Mouse (Mus musculus) midbrain, embryonic 16.5 days (tissue): ENCODE results near the gene Rasl11b. TPM values are rescaled to one million over a fixed set of nuclear protein-coding genes. Genes with fewer than 3 reads are reported as not detected.
A peak's percentile ranks its signal among the peaks of the same experiment; 100 is the strongest.

Experiments
- ATAC-seq: fragments of 200-750 bp; cut with Nextera tagmentation; 2 replicates; pipeline ENCODE4 v1.8.0; 2017; ENCODE audit warnings: moderate TSS enrichment
- H3K27ac ChIP-seq: fragments of 300-500 bp; sonication (generic); 2 replicates; pipeline ENCODE4 v1.5.1; 2014; ENCODE audit warnings: mild to moderate bottlenecking, low read length, mixed read lengths
- H3K27me3 ChIP-seq: fragments of 300-500 bp; sonication (generic); 2 replicates; pipeline ENCODE4 v1.6.1; 2014; ENCODE audit warnings: low read depth, low read length, mixed read lengths; ENCODE audit not compliant: control insufficient read depth, insufficient read depth
- H3K36me3 ChIP-seq: fragments of 300-500 bp; sonication (generic); 2 replicates; pipeline ENCODE4 v1.6.1; 2014; ENCODE audit warnings: mild to moderate bottlenecking, low read length, moderate library complexity, mixed read lengths; ENCODE audit not compliant: control insufficient read depth, insufficient read depth
- H3K4me1 ChIP-seq: fragments of 300-500 bp; sonication (generic); 2 replicates; pipeline ENCODE4 v1.6.1; 2014; ENCODE audit warnings: mild to moderate bottlenecking, low read length, mixed read lengths; ENCODE audit not compliant: control insufficient read depth, insufficient read depth
- H3K4me2 ChIP-seq: fragments of 300-500 bp; sonication (generic); 2 replicates; pipeline ENCODE4 v1.6.1; 2014; ENCODE audit warnings: mild to moderate bottlenecking, low read length, mixed read lengths
- H3K4me3 ChIP-seq: fragments of 300-500 bp; sonication (generic); 2 replicates; pipeline ENCODE4 v1.5.1; 2014; ENCODE audit warnings: low read depth, mild to moderate bottlenecking, low read length, moderate library complexity, mixed read lengths
- H3K9ac ChIP-seq: fragments of 300-500 bp; sonication (generic); 2 replicates; pipeline ENCODE4 v1.6.1; 2014; ENCODE audit warnings: low read depth, low read length, mixed read lengths
- H3K9me3 ChIP-seq: fragments of 300-500 bp; sonication (generic); replicated peaks from 2 replicates; pipeline ENCODE4 v1.6.1; 2014; ENCODE audit warnings: mild to moderate bottlenecking, low read length, mixed read lengths; ENCODE audit not compliant: control insufficient read depth, poor library complexity, severe bottlenecking
- WGBS: fragments of 180-500 bp; shearing (Covaris S2); extraction: QIAGEN DNeasy Blood & Tissue Kit; methylation state at CpG from one replicate; pipeline ENCODE4 v1.1.7; 2014; 5-methylcytosine and 5-hydroxymethylcytosine counted together
- polyA plus RNA-seq: library from polyadenylated mRNA; unstranded; fragments of >200 nt; fragmentation: Nextera tagmentation; extraction: Ambion mirVana; gene quantifications from 2 replicates; pipeline ENCODE4 v1.2.1, GENCODE M21; 2015

The Rasl11b gene
- polyA plus RNA-seq, 1 experiment from 2014 or later, result 12.4 TPM

- Histone ChIP-seq H3K4me3 (no peak overlapping the region), H3K9me3 (no peaks in the 10 kb centered on the region), H3K4me2 (no peak overlapping the region), H3K27ac (no peak overlapping the region), H3K4me1 (no peaks in the 10 kb centered on the region), H3K9ac (no peak overlapping the region), H3K27me3 (no peaks in the 10 kb centered on the region), H3K36me3 (no peaks in the 10 kb centered on the region)
- WGBS, result 82% methylated on average over 4 of the region's 4 CpGs
- ATAC-seq, result no peak
Measured at GRCm38 (mm10) chr5:74209640-74210039, 14.6 kb downstream of the Rasl11b start.

GRCm38 (mm10) chr5:74211346-74211745 is 16.3 kb downstream of the Rasl11b start:
- H3K9ac ChIP-seq, result no peak overlapping the region
- no peak overlapping the region for H3K4me3 ChIP-seq
- ATAC-seq, result no peak
- H3K4me2 ChIP-seq, result no peak overlapping the region
- peaks cover 5% of the 10 kb centered on the region for H3K4me1 ChIP-seq
- H3K27me3 ChIP-seq, result no peaks in the 10 kb centered on the region
- no peaks in the 10 kb centered on the region for H3K36me3 ChIP-seq
- no peak overlapping the region for H3K27ac ChIP-seq
- WGBS, result 78% methylated on average over 11 of the region's 11 CpGs
- no peaks in the 10 kb centered on the region for H3K9me3 ChIP-seq

GRCm38 (mm10) chr5:74214501-74215110 is 19.5 kb downstream of the Rasl11b start:
- Histone ChIP-seq H3K27ac (no peak overlapping the region), H3K36me3 (no peaks in the 10 kb centered on the region), H3K27me3 (no peaks in the 10 kb centered on the region), H3K4me2 (no peak overlapping the region), H3K4me3 (no peak overlapping the region), H3K4me1 (peaks cover 5% of the 10 kb centered on the region), H3K9me3 (no peaks in the 10 kb centered on the region), H3K9ac (no peak overlapping the region)
- ATAC-seq, result no peak
- WGBS, result 5% methylated on average over 7 of the region's 7 CpGs

- Histone ChIP-seq H3K4me2 (no peak overlapping the region), H3K9me3 (no peaks in the 10 kb centered on the region), H3K36me3 (no peaks in the 10 kb centered on the region), H3K27ac (no peak overlapping the region), H3K9ac (0 out of 2 replicates have a peak overlapping the region, but pooled peaks have one; percentile 21), H3K27me3 (no peaks in the 10 kb centered on the region), H3K4me1 (peaks cover 5% of the 10 kb centered on the region), H3K4me3 (no peak overlapping the region)
- ATAC-seq, result peak; percentile 39; the same call in 1 of the 2 replicates
- 8% methylated on average over 4 of the region's 4 CpGs for WGBS
Measured at GRCm38 (mm10) chr5:74215125-74215524, 20.0 kb downstream of the Rasl11b start.

- no peak for ATAC-seq
- no peaks in the 10 kb centered on the region for H3K27me3 ChIP-seq
- H3K9me3 ChIP-seq, result no peaks in the 10 kb centered on the region
- H3K27ac ChIP-seq, result no peak overlapping the region
- peaks cover 5% of the 10 kb centered on the region for H3K4me1 ChIP-seq
- no peak overlapping the region for H3K4me3 ChIP-seq
- H3K9ac ChIP-seq, result no peak overlapping the region
- H3K4me2 ChIP-seq, result no peak overlapping the region
- 34% methylated on average over 4 of the region's 4 CpGs for WGBS
- no peaks in the 10 kb centered on the region for H3K36me3 ChIP-seq
Measured at GRCm38 (mm10) chr5:74218524-74218923, 23.4 kb downstream of the Rasl11b start.

- WGBS, result 84% methylated on average over 4 of the region's 4 CpGs
- H3K27me3 ChIP-seq, result no peaks in the 10 kb centered on the region
- no peaks in the 10 kb centered on the region for H3K4me1 ChIP-seq
- no peak overlapping the region for H3K9ac ChIP-seq
- no peaks in the 10 kb centered on the region for H3K9me3 ChIP-seq
- no peaks in the 10 kb centered on the region for H3K36me3 ChIP-seq
- H3K4me3 ChIP-seq, result no peak overlapping the region
- H3K27ac ChIP-seq, result no peak overlapping the region
- no peak for ATAC-seq
- H3K4me2 ChIP-seq, result no peak overlapping the region
Measured at GRCm38 (mm10) chr5:74222626-74223025, 27.5 kb downstream of the Rasl11b start.

GRCm38 (mm10) chr5:74224480-74224879 is 29.4 kb downstream of the Rasl11b start:
- H3K27me3 ChIP-seq, result no peaks in the 10 kb centered on the region
- no peak for ATAC-seq
- 86% methylated on average over 6 of the region's 6 CpGs for WGBS
- H3K4me2 ChIP-seq, result no peak overlapping the region
- H3K9ac ChIP-seq, result no peak overlapping the region
- no peaks in the 10 kb centered on the region for H3K36me3 ChIP-seq
- H3K9me3 ChIP-seq, result no peaks in the 10 kb centered on the region
- H3K4me3 ChIP-seq, result no peak overlapping the region
- H3K4me1 ChIP-seq, result no peaks in the 10 kb centered on the region
- no peak overlapping the region for H3K27ac ChIP-seq

GRCm38 (mm10) chr5:74226183-74226582 is 31.1 kb downstream of the Rasl11b start:
- Histone ChIP-seq H3K27me3 (no peaks in the 10 kb centered on the region), H3K36me3 (no peaks in the 10 kb centered on the region), H3K27ac (no peak overlapping the region), H3K9ac (no peak overlapping the region), H3K4me1 (peaks cover 4% of the 10 kb centered on the region), H3K4me3 (no peak overlapping the region), H3K9me3 (no peaks in the 10 kb centered on the region), H3K4me2 (no peak overlapping the region)
- ATAC-seq, result no peak
- 89% methylated on average over 5 of the region's 5 CpGs for WGBS

- Histone ChIP-seq H3K9me3 (no peaks in the 10 kb centered on the region), H3K36me3 (no peaks in the 10 kb centered on the region), H3K9ac (no peak overlapping the region), H3K4me2 (no peak overlapping the region), H3K4me3 (no peak overlapping the region), H3K4me1 (peaks cover 4% of the 10 kb centered on the region), H3K27me3 (no peaks in the 10 kb centered on the region), H3K27ac (no peak overlapping the region)
- no peak for ATAC-seq
- WGBS, result 91% methylated on average over 6 of the region's 6 CpGs
Measured at GRCm38 (mm10) chr5:74227352-74227751, 32.3 kb downstream of the Rasl11b start.
